Mouse (Mus musculus) hindbrain, embryonic 15.5 days (tissue): ENCODE data around the gene Crispld2. TPM values are rescaled to one million over a fixed set of nuclear protein-coding genes. Genes with fewer than 3 reads are reported as not detected.
A peak's percentile ranks its signal among the peaks of the same experiment; 100 is the strongest.

Source experiments
- ATAC-seq: fragments of 200-750 bp; cut with Nextera tagmentation; 2 replicates; pipeline ENCODE4 v1.8.0; 2017; ENCODE audit warnings: low read depth, moderate number of reproducible peaks, moderate TSS enrichment; ENCODE audit not compliant: low FRiP score
- H3K27ac ChIP-seq: fragments of 300-500 bp; sonication (generic); replicated peaks from 2 replicates; pipeline ENCODE4 v1.5.1; 2015; ENCODE audit warnings: mild to moderate bottlenecking, inconsistent platforms
- H3K27me3 ChIP-seq: fragments of 300-500 bp; sonication (generic); 2 replicates; pipeline ENCODE4 v1.6.1; 2015; ENCODE audit warnings: control low read depth, inconsistent platforms
- H3K36me3 ChIP-seq: fragments of 300-500 bp; sonication (generic); 2 replicates; pipeline ENCODE4 v1.6.1; 2015; ENCODE audit warnings: control low read depth, inconsistent platforms
- H3K4me1 ChIP-seq: fragments of 300-500 bp; sonication (generic); replicated peaks from 2 replicates; pipeline ENCODE4 v1.6.1; 2015; ENCODE audit warnings: control low read depth, inconsistent platforms
- H3K4me2 ChIP-seq: fragments of 300-500 bp; sonication (generic); 2 replicates; pipeline ENCODE4 v1.6.1; 2015; ENCODE audit warnings: moderate library complexity, mild to moderate bottlenecking, inconsistent platforms
- H3K4me3 ChIP-seq: fragments of 300-500 bp; sonication (generic); 2 replicates; pipeline ENCODE4 v1.5.1; 2015; ENCODE audit warnings: mild to moderate bottlenecking, inconsistent platforms
- H3K9ac ChIP-seq: fragments of 300-500 bp; sonication (generic); 2 replicates; pipeline ENCODE4 v1.6.1; 2015; ENCODE audit warnings: inconsistent platforms
- H3K9me3 ChIP-seq: fragments of 300-500 bp; sonication (generic); 2 replicates; pipeline ENCODE4 v1.6.1; 2016; ENCODE audit warnings: control low read depth, inconsistent platforms
- WGBS: fragments of 180-500 bp; shearing (Covaris S2); methylation state at CpG from one replicate; pipeline ENCODE4 v1.1.7; 2015; 5-methylcytosine and 5-hydroxymethylcytosine counted together
- polyA plus RNA-seq: library from polyadenylated mRNA; unstranded; fragments of >200 nt; fragmentation: Nextera tagmentation; extraction: Ambion mirVana; gene quantifications from 2 replicates; pipeline ENCODE4 v1.2.1, GENCODE M21; 2015

The Crispld2 gene
- polyA plus RNA-seq, result 1.8 and 2.8 TPM in 2 replicates

GRCm38 (mm10) chr8:119992249-119992648 is at the start of gene Crispld2:
Crispld2 (plus strand) TSS chr8:119992438.
- H3K4me3 ChIP-seq, result peak within 1 kb of the TSS; percentile 33
- H3K27me3 ChIP-seq, result peaks cover 20% of the 10 kb centered on the region
- ATAC-seq, result peak; percentile 94
- H3K4me2 ChIP-seq, result peak within 1 kb of the TSS; percentile 69
- H3K4me1 ChIP-seq, result peaks cover 13% of the 10 kb centered on the region
- peak within 1 kb of the TSS; percentile 3; the same call in 1 of the 2 replicates for H3K9ac ChIP-seq
- under 1% methylated on average over 25 of the region's 25 CpGs for WGBS
- H3K27ac ChIP-seq, result no peak within 1 kb of the TSS
- H3K36me3 ChIP-seq, result no peaks in the 10 kb centered on the region
- no peaks in the 10 kb centered on the region for H3K9me3 ChIP-seq

GRCm38 (mm10) chr8:119943616-119944015 is 48.6 kb upstream of the Crispld2 start:
- no peak for ATAC-seq
- H3K27ac ChIP-seq, result no peak overlapping the region
- H3K4me3 ChIP-seq, result no peak overlapping the region
- 91% methylated on average over 10 of the region's 10 CpGs for WGBS
- peaks cover 9% of the 10 kb centered on the region for H3K4me1 ChIP-seq
- no peaks in the 10 kb centered on the region for H3K27me3 ChIP-seq
- peaks cover 27% of the 10 kb centered on the region for H3K36me3 ChIP-seq
- no peaks in the 10 kb centered on the region for H3K9me3 ChIP-seq
- H3K9ac ChIP-seq, result no peak overlapping the region
- H3K4me2 ChIP-seq, result no peak overlapping the region

- H3K27me3 ChIP-seq, result no peaks in the 10 kb centered on the region
- no peaks in the 10 kb centered on the region for H3K9me3 ChIP-seq
- H3K4me3 ChIP-seq, result no peak overlapping the region
- H3K36me3 ChIP-seq, result peaks cover 27% of the 10 kb centered on the region
- no peak overlapping the region for H3K27ac ChIP-seq
- H3K4me1 ChIP-seq, result peaks cover 8% of the 10 kb centered on the region
- H3K9ac ChIP-seq, result no peak overlapping the region
- H3K4me2 ChIP-seq, result no peak overlapping the region
- ATAC-seq, result peak; percentile 47; the same call in 1 of the 2 replicates
- 63% methylated on average over 9 of the region's 9 CpGs for WGBS
Measured at GRCm38 (mm10) chr8:119944096-119944811, 48.0 kb upstream of the Crispld2 start.

- Histone ChIP-seq H3K4me3 (no peak overlapping the region), H3K27me3 (no peaks in the 10 kb centered on the region), H3K4me1 (peaks cover 8% of the 10 kb centered on the region), H3K9ac (no peak overlapping the region), H3K27ac (no peak overlapping the region), H3K4me2 (no peak overlapping the region), H3K9me3 (no peaks in the 10 kb centered on the region), H3K36me3 (peaks cover 36% of the 10 kb centered on the region)
- 78% methylated on average over 8 of the region's 8 CpGs for WGBS
- no peak for ATAC-seq
Measured at GRCm38 (mm10) chr8:119946326-119946865, 45.8 kb upstream of the Crispld2 start.

- Histone ChIP-seq H3K36me3 (peaks cover 35% of the 10 kb centered on the region), H3K27me3 (no peaks in the 10 kb centered on the region), H3K9ac (no peak overlapping the region), H3K4me2 (no peak overlapping the region), H3K4me1 (peaks cover 8% of the 10 kb centered on the region), H3K4me3 (no peak overlapping the region), H3K27ac (no peak overlapping the region), H3K9me3 (no peaks in the 10 kb centered on the region)
- 80% methylated on average over 19 of the region's 19 CpGs for WGBS
- no peak for ATAC-seq
Measured at GRCm38 (mm10) chr8:119947653-119948052, 44.6 kb upstream of the Crispld2 start.

GRCm38 (mm10) chr8:119948340-119948739 is 43.9 kb upstream of the Crispld2 start:
- no peak overlapping the region for H3K4me2 ChIP-seq
- peaks cover 8% of the 10 kb centered on the region for H3K4me1 ChIP-seq
- H3K9me3 ChIP-seq, result no peaks in the 10 kb centered on the region
- ATAC-seq, result no peak
- no peak overlapping the region for H3K9ac ChIP-seq
- no peak overlapping the region for H3K4me3 ChIP-seq
- H3K36me3 ChIP-seq, result peaks cover 41% of the 10 kb centered on the region
- H3K27ac ChIP-seq, result no peak overlapping the region
- H3K27me3 ChIP-seq, result no peaks in the 10 kb centered on the region
- 73% methylated on average over 15 of the region's 15 CpGs for WGBS

- Histone ChIP-seq H3K9ac (no peak overlapping the region), H3K4me2 (no peak overlapping the region), H3K4me1 (peaks cover 8% of the 10 kb centered on the region), H3K9me3 (no peaks in the 10 kb centered on the region), H3K27me3 (no peaks in the 10 kb centered on the region), H3K27ac (no peak overlapping the region), H3K36me3 (peaks cover 72% of the 10 kb centered on the region), H3K4me3 (no peak overlapping the region)
- WGBS, result 73% methylated on average over 7 of the region's 7 CpGs
- no peak for ATAC-seq
Measured at GRCm38 (mm10) chr8:119952282-119952681, 40.0 kb upstream of the Crispld2 start.

GRCm38 (mm10) chr8:119952747-119953146 is 39.5 kb upstream of the Crispld2 start:
- Histone ChIP-seq H3K9me3 (no peaks in the 10 kb centered on the region), H3K4me2 (no peak overlapping the region), H3K4me3 (no peak overlapping the region), H3K4me1 (peaks cover 8% of the 10 kb centered on the region), H3K36me3 (peaks cover 76% of the 10 kb centered on the region), H3K9ac (no peak overlapping the region), H3K27ac (no peak overlapping the region), H3K27me3 (no peaks in the 10 kb centered on the region)
- ATAC-seq, result no peak
- 69% methylated on average over 5 of the region's 5 CpGs for WGBS

- Histone ChIP-seq H3K4me3 (no peak overlapping the region), H3K9me3 (no peaks in the 10 kb centered on the region), H3K4me2 (no peak overlapping the region), H3K4me1 (peaks cover 1% of the 10 kb centered on the region; the same call in 1 of the 2 replicates), H3K36me3 (peaks cover 76% of the 10 kb centered on the region), H3K27ac (no peak overlapping the region), H3K9ac (no peak overlapping the region), H3K27me3 (no peaks in the 10 kb centered on the region)
- WGBS, result 96% methylated on average over 8 of the region's 8 CpGs
- ATAC-seq, result no peak
Measured at GRCm38 (mm10) chr8:119955333-119955732, 36.9 kb upstream of the Crispld2 start.

- peaks cover 51% of the 10 kb centered on the region for H3K36me3 ChIP-seq
- no peaks in the 10 kb centered on the region for H3K27me3 ChIP-seq
- no peak overlapping the region for H3K4me3 ChIP-seq
- H3K9me3 ChIP-seq, result no peaks in the 10 kb centered on the region
- no peak overlapping the region for H3K4me2 ChIP-seq
- 92% methylated on average over 10 of the region's 10 CpGs for WGBS
- no peak overlapping the region for H3K27ac ChIP-seq
- H3K4me1 ChIP-seq, result peaks cover 8% of the 10 kb centered on the region; the same call in 1 of the 2 replicates
- no peak overlapping the region for H3K9ac ChIP-seq
- ATAC-seq, result no peak
Measured at GRCm38 (mm10) chr8:119958076-119958475, 34.2 kb upstream of the Crispld2 start.

GRCm38 (mm10) chr8:119960531-119961104 is 31.6 kb upstream of the Crispld2 start:
- Histone ChIP-seq H3K27me3 (no peaks in the 10 kb centered on the region), H3K4me2 (no peak overlapping the region), H3K27ac (peak overlapping the region; percentile 48), H3K9me3 (no peaks in the 10 kb centered on the region), H3K9ac (no peak overlapping the region), H3K4me3 (no peak overlapping the region), H3K36me3 (peaks cover 26% of the 10 kb centered on the region), H3K4me1 (peaks cover 8% of the 10 kb centered on the region; the same call in 1 of the 2 replicates)
- ATAC-seq, result peak; percentile 62
- WGBS, result 46% methylated on average over 5 of the region's 5 CpGs

- 81% methylated on average over 4 of the region's 4 CpGs for WGBS
- H3K9ac ChIP-seq, result no peak overlapping the region
- H3K36me3 ChIP-seq, result no peaks in the 10 kb centered on the region
- no peak overlapping the region for H3K4me3 ChIP-seq
- no peak for ATAC-seq
- H3K27me3 ChIP-seq, result no peaks in the 10 kb centered on the region
- H3K4me1 ChIP-seq, result peaks cover 8% of the 10 kb centered on the region; the same call in 1 of the 2 replicates
- H3K27ac ChIP-seq, result no peak overlapping the region
- no peaks in the 10 kb centered on the region for H3K9me3 ChIP-seq
- H3K4me2 ChIP-seq, result no peak overlapping the region
Measured at GRCm38 (mm10) chr8:119964859-119965258, 27.4 kb upstream of the Crispld2 start.
